Mouse (Mus musculus) cerebellum, adult (tissue): ENCODE data around the gene Cast.

ENCODE experiments used
- ATAC-seq: cut with Nextera tagmentation; 2 replicates; pipeline ENCODE4 v1.9.2; 2017; ENCODE audit warnings: mild to moderate bottlenecking, moderate library complexity, mixed read lengths; ENCODE audit not compliant: insufficient number of reproducible peaks, low FRiP score, low TSS enrichment

Cast gene

GRCm38 (mm10) chr13:74808152-74808929, at the start of gene Cast:
Gene Cast, minus strand, starts transcription at chr13:74808810.
- ATAC-seq = peak; percentile 75

GRCm38 (mm10) chr13:74854338-74855047, 45.9 kb upstream of the Cast start:
- ATAC-seq = peak; percentile 64

GRCm38 (mm10) chr13:74850823-74851222, 42.2 kb upstream of the Cast start:
- ATAC-seq = no peak

GRCm38 (mm10) chr13:74845886-74846285, 37.3 kb upstream of the Cast start:
- no peak for ATAC-seq

- no peak for ATAC-seq
These were observed 25.9 kb upstream of the Cast start for GRCm38 (mm10) chr13:74834543-74834942.

- no peak for ATAC-seq
These were observed 13.5 kb upstream of the Cast start for GRCm38 (mm10) chr13:74822095-74822494.

GRCm38 (mm10) chr13:74815753-74816152, 7.1 kb upstream of the Cast start:
- no peak for ATAC-seq

GRCm38 (mm10) chr13:74807446-74808151, 1.0 kb downstream of the Cast start:
- ATAC-seq = peak; percentile 53; the same call in 1 of the 2 replicates

- ATAC-seq = no peak
These were observed 1.7 kb downstream of the Cast start for GRCm38 (mm10) chr13:74806934-74807333.

GRCm38 (mm10) chr13:74794435-74794834, 14.2 kb downstream of the Cast start:
- ATAC-seq = no peak

GRCm38 (mm10) chr13:74787681-74788080, 20.9 kb downstream of the Cast start:
- no peak for ATAC-seq

GRCm38 (mm10) chr13:74772151-74772550, 36.5 kb downstream of the Cast start:
- no peak for ATAC-seq

GRCm38 (mm10) chr13:74770480-74770879, 38.1 kb downstream of the Cast start:
- peak; percentile 97 for ATAC-seq

- no peak for ATAC-seq
These were observed 38.7 kb downstream of the Cast start for GRCm38 (mm10) chr13:74769871-74770270.

- ATAC-seq = no peak
These were observed 41.4 kb downstream of the Cast start for GRCm38 (mm10) chr13:74767186-74767585.

GRCm38 (mm10) chr13:74762741-74763140, 45.9 kb downstream of the Cast start:
- no peak for ATAC-seq

GRCm38 (mm10) chr13:74759152-74759551, 49.5 kb downstream of the Cast start:
- no peak for ATAC-seq

GRCm38 (mm10) chr13:74743219-74743618, 65.4 kb downstream of the Cast start:
- no peak for ATAC-seq

- no peak for ATAC-seq
These were observed 72.2 kb downstream of the Cast start for GRCm38 (mm10) chr13:74736396-74736795.

GRCm38 (mm10) chr13:74735834-74736233, 72.8 kb downstream of the Cast start:
- ATAC-seq = no peak

- no peak for ATAC-seq
These were observed 74.9 kb downstream of the Cast start for GRCm38 (mm10) chr13:74733726-74734125.
